Mouse (Mus musculus) intestine, postnatal 0 days (tissue): ENCODE results near the gene P2ry13. TPM values are rescaled to one million over a fixed set of nuclear protein-coding genes. Genes with fewer than 3 reads are reported as not detected.

Experiments used
- ATAC-seq: fragments of 200-750 bp; cut with Nextera tagmentation; 2 replicates; pipeline ENCODE4 v1.8.0; 2017; ENCODE audit warnings: mild to moderate bottlenecking, moderate TSS enrichment, moderate library complexity
- H3K27ac ChIP-seq: fragments of 300-500 bp; sonication (generic); 2 replicates; pipeline ENCODE4 v1.5.1; 2014; ENCODE audit warnings: mild to moderate bottlenecking, low read depth, low read length, moderate library complexity
- H3K27me3 ChIP-seq: fragments of 300-500 bp; sonication (generic); replicated peaks from 2 replicates; pipeline ENCODE4 v1.6.1; 2014; ENCODE audit warnings: low read length, mixed read lengths; ENCODE audit not compliant: control insufficient read depth, insufficient read depth
- H3K36me3 ChIP-seq: fragments of 300-500 bp; sonication (generic); 2 replicates; pipeline ENCODE4 v1.6.1; 2014; ENCODE audit warnings: mild to moderate bottlenecking, moderate library complexity; ENCODE audit not compliant: control insufficient read depth, insufficient read depth
- H3K4me1 ChIP-seq: fragments of 300-500 bp; sonication (generic); replicated peaks from 2 replicates; pipeline ENCODE4 v1.6.1; 2014; ENCODE audit warnings: antibody characterized with exemption, low read length, mixed read lengths; ENCODE audit not compliant: control insufficient read depth, insufficient read depth
- H3K4me2 ChIP-seq: fragments of 300-500 bp; sonication (generic); replicated peaks from 2 replicates; pipeline ENCODE4 v1.6.1; 2014; ENCODE audit warnings: low read depth, mild to moderate bottlenecking, moderate library complexity
- H3K4me3 ChIP-seq: fragments of 300-500 bp; sonication (generic); 2 replicates; pipeline ENCODE4 v1.5.1; 2014; ENCODE audit warnings: low read depth, low read length
- H3K9ac ChIP-seq: fragments of 300-500 bp; sonication (generic); 2 replicates; pipeline ENCODE4 v1.6.1; 2014; ENCODE audit warnings: mild to moderate bottlenecking, low read depth, low read length
- H3K9me3 ChIP-seq: fragments of 300-500 bp; sonication (generic); 2 replicates; pipeline ENCODE4 v1.6.1; 2016; ENCODE audit warnings: mixed run types; ENCODE audit not compliant: control insufficient read depth
- CTCF ChIP-seq: sonication (generic); IDR thresholded peaks from 2 replicates; pipeline ENCODE4 v1.5.1; 2016; ENCODE audit warnings: low read depth, mild to moderate bottlenecking, control low read depth, antibody characterized with exemption, moderate library complexity
- WGBS: fragments of 180-500 bp; shearing (Covaris S2); extraction: QIAGEN DNeasy Blood & Tissue Kit; methylation state at CpG from one replicate; pipeline ENCODE4 v1.1.7; 2014; 5-methylcytosine and 5-hydroxymethylcytosine counted together
- polyA plus RNA-seq: library from polyadenylated mRNA; unstranded; fragments of >200 nt; fragmentation: Nextera tagmentation; extraction: Ambion mirVana; gene quantifications from 2 replicates; pipeline ENCODE4 v1.2.1, GENCODE M21; 2015

P2ry13 gene
- polyA plus RNA-seq = 0.94 and 1.2 TPM in 2 replicates

- Histone ChIP-seq H3K4me1 (no peaks in the 10 kb centered on the region), H3K4me2 (no peak within 1 kb of the TSS), H3K9ac (no peak within 1 kb of the TSS), H3K36me3 (no peaks in the 10 kb centered on the region), H3K4me3 (no peak within 1 kb of the TSS), H3K27me3 (no peaks in the 10 kb centered on the region), H3K9me3 (no peaks in the 10 kb centered on the region), H3K27ac (no peak within 1 kb of the TSS)
- 89% methylated on average over 6 of the region's 6 CpGs for WGBS
- ATAC-seq = no peak
- no peak for TF ChIP-seq CTCF
Measured at GRCm38 (mm10) chr3:59210727-59211126, at the start of gene P2ry13. Gene P2ry13 (minus strand): TSS chr3:59210882.

DNA sequence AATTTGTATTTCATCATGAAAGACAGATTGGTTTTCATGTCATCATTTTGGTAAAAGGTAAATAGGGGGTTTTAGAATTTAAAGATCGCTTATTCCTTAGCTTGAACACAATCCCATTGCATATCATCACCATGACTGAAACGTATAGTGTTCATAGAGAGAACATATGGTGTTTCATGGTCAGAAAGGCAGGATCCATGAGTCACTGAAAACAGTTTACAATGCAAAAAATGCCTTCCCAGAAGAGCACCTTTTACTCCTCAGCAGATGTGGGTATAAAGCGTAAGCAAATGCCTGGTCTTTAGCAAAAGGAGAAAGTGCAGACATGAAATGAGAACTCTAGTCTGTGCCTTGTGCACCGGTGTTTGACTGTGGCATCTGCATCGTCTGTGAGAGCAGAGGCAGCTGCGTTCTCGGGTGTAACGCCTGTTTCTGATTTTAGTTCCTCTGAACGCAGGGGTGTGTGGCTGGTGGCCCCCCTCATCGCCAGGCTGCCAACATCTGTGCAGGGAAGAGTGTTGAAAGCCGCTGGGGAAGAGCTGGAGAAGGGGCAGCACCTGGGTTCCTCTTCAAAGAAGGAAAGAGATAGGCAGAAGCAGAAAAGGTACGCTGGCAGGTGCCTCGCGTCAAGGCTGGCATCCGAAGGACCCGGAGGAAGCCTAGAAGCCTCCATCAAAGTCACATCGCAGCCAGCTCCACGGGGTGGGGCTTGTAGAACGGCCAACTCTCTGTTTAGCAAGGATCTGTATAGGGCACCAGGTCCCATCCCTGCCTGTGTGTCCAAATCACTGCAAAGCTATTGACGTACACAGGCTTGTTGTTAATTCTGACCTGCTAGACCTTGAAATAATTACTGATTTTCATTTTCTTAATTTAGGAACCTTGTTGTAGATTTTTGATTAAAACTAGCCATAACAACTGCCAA is 47.3 kb upstream of the P2ry13 start:
- ATAC-seq = no peak
- WGBS = 88% methylated on average over 20 of the region's 20 CpGs
- H3K36me3 ChIP-seq = no peaks in the 10 kb centered on the region
- no peak overlapping the region for H3K9ac ChIP-seq
- no peaks in the 10 kb centered on the region for H3K4me1 ChIP-seq
- TF ChIP-seq CTCF = no peak
- no peaks in the 10 kb centered on the region for H3K27me3 ChIP-seq
- no peak overlapping the region for H3K4me2 ChIP-seq
- no peak overlapping the region for H3K27ac ChIP-seq
- H3K9me3 ChIP-seq = no peaks in the 10 kb centered on the region
- H3K4me3 ChIP-seq = no peak overlapping the region

DNA sequence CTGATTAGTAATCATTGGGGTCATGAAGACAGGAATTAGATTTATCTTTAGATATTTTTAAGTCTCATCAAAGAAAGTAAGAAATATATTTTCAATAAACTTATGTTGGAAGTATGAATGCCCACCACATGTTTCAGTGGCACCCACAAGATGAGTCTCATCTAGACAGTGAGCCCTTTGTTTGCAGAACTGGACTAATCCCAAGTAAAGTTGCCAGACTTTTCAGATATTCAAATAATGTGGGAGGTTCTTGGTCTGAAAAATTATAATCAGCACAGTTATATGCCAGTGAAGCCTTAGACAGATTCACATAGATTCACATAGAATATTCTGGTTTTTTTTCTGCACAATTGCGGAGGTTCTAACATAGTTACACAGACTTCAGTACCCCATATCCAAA is 39.8 kb upstream of the P2ry13 start:
- no peaks in the 10 kb centered on the region for H3K4me1 ChIP-seq
- H3K9me3 ChIP-seq = no peaks in the 10 kb centered on the region
- WGBS = 91% methylated on average over 1 of the region's 1 CpGs
- no peak for ATAC-seq
- no peaks in the 10 kb centered on the region for H3K36me3 ChIP-seq
- no peak overlapping the region for H3K27ac ChIP-seq
- H3K9ac ChIP-seq = no peak overlapping the region
- H3K4me2 ChIP-seq = no peak overlapping the region
- H3K27me3 ChIP-seq = no peaks in the 10 kb centered on the region
- H3K4me3 ChIP-seq = no peak overlapping the region
- TF ChIP-seq CTCF = no peak

DNA sequence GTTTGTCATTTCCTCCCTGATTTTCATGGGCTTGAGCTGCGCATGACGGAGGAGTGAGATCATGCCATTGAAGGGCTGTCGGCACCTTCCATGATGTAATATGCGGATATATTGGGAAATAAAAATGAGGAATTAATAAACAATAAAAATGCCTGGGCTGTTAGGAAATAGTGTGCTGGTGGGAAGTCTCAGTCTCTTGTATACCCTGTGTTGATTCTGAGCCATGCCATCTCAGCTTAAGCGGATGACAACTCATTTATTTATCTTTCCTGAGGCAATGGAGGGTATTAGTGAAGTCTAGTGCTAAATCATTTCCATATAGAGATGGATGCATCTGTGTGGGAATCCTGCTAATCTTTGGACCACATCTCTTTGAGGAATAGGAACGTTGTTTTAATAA is 37.3 kb upstream of the P2ry13 start:
- WGBS = 84% methylated on average over 6 of the region's 6 CpGs
- no peak for TF ChIP-seq CTCF
- H3K4me2 ChIP-seq = no peak overlapping the region
- no peaks in the 10 kb centered on the region for H3K27me3 ChIP-seq
- H3K9me3 ChIP-seq = no peaks in the 10 kb centered on the region
- no peak overlapping the region for H3K27ac ChIP-seq
- H3K9ac ChIP-seq = no peak overlapping the region
- H3K4me1 ChIP-seq = no peaks in the 10 kb centered on the region
- no peaks in the 10 kb centered on the region for H3K36me3 ChIP-seq
- H3K4me3 ChIP-seq = no peak overlapping the region
- ATAC-seq = no peak

- no peak overlapping the region for H3K27ac ChIP-seq
- H3K9me3 ChIP-seq = no peaks in the 10 kb centered on the region
- H3K9ac ChIP-seq = no peak overlapping the region
- H3K27me3 ChIP-seq = no peaks in the 10 kb centered on the region
- no peak for ATAC-seq
- H3K36me3 ChIP-seq = no peaks in the 10 kb centered on the region
- WGBS = 78% methylated on average over 6 of the region's 6 CpGs
- no peak overlapping the region for H3K4me3 ChIP-seq
- no peak for TF ChIP-seq CTCF
- H3K4me1 ChIP-seq = no peaks in the 10 kb centered on the region
- no peak overlapping the region for H3K4me2 ChIP-seq
Measured at GRCm38 (mm10) chr3:59243384-59243783, 32.7 kb upstream of the P2ry13 start.

DNA sequence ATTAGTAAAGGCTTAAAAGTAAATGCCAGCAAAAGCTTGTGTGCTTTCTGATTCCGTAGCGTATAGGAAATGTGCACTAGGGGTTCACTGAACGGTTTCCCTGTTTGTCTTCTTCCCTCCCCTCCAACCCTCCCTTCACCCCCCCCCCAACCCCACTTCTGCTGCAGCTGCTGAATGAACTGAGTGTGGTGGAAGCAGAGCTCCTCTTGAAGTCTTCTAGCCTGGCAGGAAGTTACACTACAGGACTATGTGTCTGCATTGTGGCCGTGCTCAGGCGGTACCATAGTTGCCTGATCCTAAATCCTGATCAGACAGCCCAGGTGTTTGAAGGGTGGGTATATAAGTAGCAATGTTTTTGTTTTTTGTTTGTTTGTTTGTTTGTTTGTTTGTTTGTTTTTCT is 24.2 kb upstream of the P2ry13 start:
- Histone ChIP-seq H3K9me3 (no peaks in the 10 kb centered on the region), H3K4me2 (no peak overlapping the region), H3K4me1 (no peaks in the 10 kb centered on the region), H3K9ac (no peak overlapping the region), H3K27ac (no peak overlapping the region), H3K36me3 (no peaks in the 10 kb centered on the region), H3K27me3 (no peaks in the 10 kb centered on the region), H3K4me3 (no peak overlapping the region)
- ATAC-seq = no peak
- 68% methylated on average over 5 of the region's 5 CpGs for WGBS
- TF ChIP-seq CTCF = no peak
